Mouse (Mus musculus): Measurements from ENCODE around the gene Sh3bgrl2.

DNA sequence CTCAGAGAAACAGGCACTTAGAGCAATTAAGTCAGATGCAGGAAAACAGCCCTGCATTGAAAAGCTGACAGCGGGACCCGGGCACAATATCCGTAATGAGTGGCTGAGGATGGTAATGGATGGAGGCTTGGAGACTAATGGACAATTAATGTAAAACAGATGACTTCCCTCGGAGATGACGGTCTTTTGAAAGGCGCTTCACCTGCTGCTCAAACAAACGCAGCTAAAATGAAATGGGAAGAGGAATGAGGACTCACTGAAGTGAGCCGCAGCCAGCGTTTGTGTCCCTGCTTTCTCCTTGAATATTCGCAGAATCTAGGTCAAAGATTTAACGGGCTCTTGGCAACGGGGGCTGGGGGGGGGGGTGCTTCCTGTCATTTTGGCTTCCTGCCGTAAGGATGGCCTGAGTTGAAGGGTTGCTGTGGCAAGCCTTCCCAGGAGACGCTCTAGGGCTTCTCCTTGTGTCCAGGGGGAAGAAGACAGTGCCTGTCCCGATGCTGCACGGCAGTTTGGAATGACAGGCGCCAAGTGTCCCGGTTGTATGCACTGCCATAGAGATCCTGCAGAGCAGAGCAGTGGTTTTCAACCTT, 138.5 kb downstream of the Sh3bgrl2 start:
- no peak for TF ChIP-seq CTCF (IDR thresholded peaks at IDR 0.05; ENCODE audit: borderline replicate concordance, insufficient read depth, low read depth, low read length)
- no peak for TF ChIP-seq POLR2A (IDR thresholded peaks at IDR 0.05; ENCODE audit: borderline replicate concordance, insufficient read depth, low read length)

Measured in cerebellum, adult 2 months (tissue).